Mouse (Mus musculus) cortical plate, adult 2 months (tissue): ENCODE measurements around the gene Myo3b.

Experiments used
- CTCF ChIP-seq: fragments of 200-500 bp; IDR thresholded peaks from 2 replicates; pipeline ENCODE4 v1.5.1; 2011; ENCODE audit warnings: mild to moderate bottlenecking, control low read depth, low read length; ENCODE audit not compliant: insufficient read depth; ENCODE audit errors: extremely low read depth
- POLR2A ChIP-seq: fragments of 200-500 bp; IDR thresholded peaks from 2 replicates; pipeline ENCODE4 v1.6.1; 2011; ENCODE audit warnings: mild to moderate bottlenecking, low read length, control low read depth; ENCODE audit not compliant: insufficient read depth; ENCODE audit errors: extremely low read depth

- TF ChIP-seq CTCF (no peak), POLR2A (no peak)
Observed at GRCm38 (mm10) chr2:70209790-70210189, 170.9 kb downstream of the Myo3b start.
